Comparison of ENCODE assay signal across 9 mouse cellular contexts in genomic region chr2:6128881-6129280, GRCm38 (mm10). TPM values are rescaled to one million over a fixed set of nuclear protein-coding genes. Genes with fewer than 3 reads are reported as not detected.
DNase-seq lines count a peak whose midpoint lies in the region; ATAC-seq and TF ChIP-seq lines count a peak whose summit lies in the region.
"Had no signal": no experiment of that assay in that cellular context is flagged by ENCODE, and none has a peak within 500 bp of the region (broad histone marks: within the 10 kb centered on the region; RNA-seq: fewer than 3 reads in every experiment).

No protein-coding gene starts in this region.

- TF ChIP-seq CTCF in hindbrain, postnatal 0 days (IDR thresholded peaks at IDR 0.05; ENCODE audit: low read depth) = no peak

- H3K4me2 ChIP-seq in heart, embryonic 14.5 days (ENCODE audit: low read length) = peak overlapping the region; percentile 78
- no peak overlapping the region for H3K4me2 ChIP-seq in embryonic facial prominence, embryonic 11.5 days (ENCODE audit: low read depth, low read length)
- peak overlapping the region; percentile 89 for H3K4me2 ChIP-seq in hindbrain, postnatal 0 days (ENCODE audit: low read depth, low read length)

- H3K4me3 ChIP-seq in heart, embryonic 14.5 days (ENCODE audit: control insufficient read depth in 1 of 2, insufficient read depth in 1 of 2, low read depth in 1 of 2, low read length in 2 of 2) = peak overlapping the region; percentile 74 to 86
- peak overlapping the region; percentile 69 for H3K4me3 ChIP-seq in embryonic facial prominence, embryonic 11.5 days (ENCODE audit: low read depth, low read length)
- peak overlapping the region; percentile 65; the same call in 1 of the 2 replicates for H3K4me3 ChIP-seq in hindbrain, postnatal 0 days (ENCODE audit: low read length)

- H3K4me1 ChIP-seq in heart, embryonic 14.5 days (ENCODE audit: control insufficient read depth in 2 of 2, insufficient read depth in 2 of 2, low read length in 2 of 2) = peaks cover 5 to 16% of the 10 kb centered on the region in 2 experiments
- H3K4me1 ChIP-seq in embryonic facial prominence, embryonic 11.5 days (ENCODE audit: control insufficient read depth, insufficient read depth, low read length) = no peaks in the 10 kb centered on the region
- no peaks in the 10 kb centered on the region for H3K4me1 ChIP-seq in hindbrain, postnatal 0 days (ENCODE audit: insufficient read depth, low read length)

- peak overlapping the region; percentile 77 for H3K9ac ChIP-seq in heart, embryonic 14.5 days (ENCODE audit: low read length)
- H3K9ac ChIP-seq in embryonic facial prominence, embryonic 11.5 days (replicated peaks; ENCODE audit: low read length) = no peak overlapping the region
- H3K9ac ChIP-seq in hindbrain, postnatal 0 days (replicated peaks; ENCODE audit: low read length) = no peak overlapping the region

- peaks cover 3% of the 10 kb centered on the region; the same call in 1 of the 2 replicates for H3K27me3 ChIP-seq in heart, embryonic 14.5 days (ENCODE audit: control insufficient read depth, insufficient read depth, low read length)
- H3K27me3 ChIP-seq in embryonic facial prominence, embryonic 11.5 days (ENCODE audit: control insufficient read depth, insufficient read depth, low read length) = peaks cover 7% of the 10 kb centered on the region
- H3K27me3 ChIP-seq in hindbrain, postnatal 0 days (ENCODE audit: insufficient read depth, low read length) = no peaks in the 10 kb centered on the region
- H3K27me3 ChIP-seq: CH12.LX had no signal

- no peak for ATAC-seq in heart, embryonic 14.5 days (ENCODE audit: insufficient number of reproducible peaks, insufficient read depth, low FRiP score, low read depth)
- ATAC-seq in embryonic facial prominence, embryonic 11.5 days (replicated peaks; ENCODE audit: insufficient number of reproducible peaks, low FRiP score, low TSS enrichment, low read depth) = no peak
- no peak for ATAC-seq in hindbrain, postnatal 0 days

- H3K9me3 ChIP-seq in heart, embryonic 14.5 days (ENCODE audit: control insufficient read depth, low read length) = no peaks in the 10 kb centered on the region
- H3K9me3 ChIP-seq in embryonic facial prominence, embryonic 11.5 days (replicated peaks; ENCODE audit: control insufficient read depth, low read length) = no peaks in the 10 kb centered on the region
- H3K9me3 ChIP-seq in hindbrain, postnatal 0 days (ENCODE audit: low read length) = no peaks in the 10 kb centered on the region

- H3K27ac ChIP-seq in heart, embryonic 14.5 days (replicated peaks in 1 of 2; ENCODE audit: control insufficient read depth in 1 of 2, insufficient read depth in 1 of 2, low read depth in 2 of 2, low read length in 2 of 2) = no peak overlapping the region
- H3K27ac ChIP-seq in embryonic facial prominence, embryonic 11.5 days (replicated peaks; ENCODE audit: low read depth, low read length) = no peak overlapping the region
- H3K27ac ChIP-seq in hindbrain, postnatal 0 days = no peak overlapping the region

- 28% methylated on average over 8 of the region's 8 CpGs for WGBS in heart, embryonic 14.5 days
- 31% methylated on average over 8 of the region's 8 CpGs for WGBS in embryonic facial prominence, embryonic 11.5 days
- 42% methylated on average over 8 of the region's 8 CpGs for WGBS in hindbrain, postnatal 0 days

- H3K36me3 ChIP-seq in heart, embryonic 14.5 days (ENCODE audit: control insufficient read depth, insufficient read depth, low read length) = no peaks in the 10 kb centered on the region
- no peaks in the 10 kb centered on the region for H3K36me3 ChIP-seq in embryonic facial prominence, embryonic 11.5 days (replicated peaks; ENCODE audit: control insufficient read depth, insufficient read depth, low read depth, low read length)
- no peaks in the 10 kb centered on the region for H3K36me3 ChIP-seq in hindbrain, postnatal 0 days (ENCODE audit: insufficient read depth, low read length)

- intact Hi-C loops in heart, postnatal 14 days (cut with DNase I) = loop anchor here (2.0 kb wide), 1 partner anchor 28 kb away; no protein-coding TSS in a partner anchor
- intact Hi-C loops in left cerebral cortex, postnatal 10 days (cut with DNase I) = no loop called here

- DNase-seq in heart, postnatal 14 days = no peak
- DNase-seq in embryonic facial prominence, embryonic 11.5 days (ENCODE audit: low spot score) = no peak
- DNase-seq in hindbrain, postnatal 0 days (ENCODE audit: low spot score) = no peak
- DNase-seq in lung, postnatal 36 days = peak; percentile 39
- no peak for DNase-seq in right cerebral cortex, postnatal 10 days (ENCODE audit: low spot score in 2 of 2)
- no peak for DNase-seq in left cerebral cortex, postnatal 10 days (ENCODE audit: extremely low spot score in 1 of 2, low spot score in 2 of 2)
- DNase-seq in right cerebral cortex, postnatal 25 days = no peak

RNA-seq across cellular contexts. Expression of gene Proser2, which starts 1.1 kb away (rescaled TPM):
- 11.3 and 14.8 TPM in 2 replicates for polyA plus RNA-seq in heart, embryonic 14.5 days (2014; fragmentation: Nextera tagmentation; extraction: Ambion mirVana)
- 10 to 100 TPM; 19.6 to 28.0 TPM for total RNA-seq in heart, postnatal 14 days (2021)
- 1.9 and 2.3 TPM in 2 replicates for polyA plus RNA-seq in embryonic facial prominence, embryonic 11.5 days (2014; fragmentation: Nextera tagmentation; extraction: Ambion mirVana)
- total RNA-seq in hindbrain, postnatal 0 days (2014; rRNA removed) = 8.9 and 9.8 TPM in 2 replicates
- 8.0 and 10.2 TPM in 2 replicates for polyA plus RNA-seq in hindbrain, postnatal 0 days (2015; fragmentation: Nextera tagmentation; extraction: Ambion mirVana)
- total RNA-seq in left cerebral cortex, postnatal 10 days (2021) = 1 to 10 TPM; 2.2 to 3.6 TPM
